15 mouse cellular contexts compared by ENCODE assay signal in the genomic region with DNA sequence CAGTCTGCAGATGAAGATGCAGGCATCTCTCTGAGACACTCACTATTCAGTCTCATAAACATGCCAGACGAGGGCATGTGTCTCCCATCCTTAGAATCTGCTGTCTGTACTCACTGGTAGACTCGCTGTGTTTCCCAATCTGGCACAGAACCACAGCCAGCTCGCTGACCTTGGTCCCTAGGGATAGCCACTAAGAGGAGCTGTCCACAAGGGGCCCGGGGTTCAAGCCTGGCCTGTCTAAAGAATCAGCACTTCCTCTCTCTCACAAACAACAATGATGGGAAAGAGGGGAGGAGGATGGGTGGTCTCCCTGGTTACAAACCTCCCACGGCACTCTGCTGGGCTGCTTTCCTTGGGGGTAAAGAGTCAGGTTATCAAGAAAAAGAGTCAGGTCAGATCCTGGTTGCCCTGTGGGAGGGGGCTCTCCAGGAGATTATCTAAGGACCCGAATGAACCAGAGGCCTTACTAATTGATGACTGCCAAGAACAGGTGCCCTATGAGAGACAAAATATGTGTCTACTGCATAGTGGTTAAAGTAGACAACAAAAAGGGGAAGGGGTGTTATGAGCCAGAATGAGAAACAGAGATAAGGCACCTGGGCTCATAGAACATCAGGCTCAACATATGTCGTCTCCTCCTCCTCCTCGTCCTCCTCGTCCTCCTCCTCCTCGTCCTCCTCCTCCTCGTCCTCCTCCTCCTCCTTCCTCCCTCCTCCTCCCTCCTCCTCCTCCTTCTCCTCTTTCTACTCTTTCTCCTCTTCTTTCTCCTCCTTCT. TPM values are rescaled to one million over a fixed set of nuclear protein-coding genes. Genes with fewer than 3 reads are reported as not detected.
DNase-seq lines count a peak whose midpoint lies in the region; ATAC-seq and TF ChIP-seq lines count a peak whose summit lies in the region.
"Had no signal": no experiment of that assay in that cellular context is flagged by ENCODE, and none has a peak within 500 bp of the region (broad histone marks: within the 10 kb centered on the region; RNA-seq: fewer than 3 reads in every experiment).

No protein-coding gene starts in this region.

- no peak for DNase-seq in neural tube, embryonic 11.5 days (ENCODE audit: low spot score)
- no peak for DNase-seq in neural tube, embryonic 10.5 days (ENCODE audit: extremely low spot score, low spot score)
- peak; percentile 53 for DNase-seq in adrenal gland, postnatal 25 days
- DNase-seq in retina, postnatal 1 day = peak; percentile 37
- no peak for DNase-seq in left cerebral cortex, adult 11 months (ENCODE audit: low spot score)
- no peak for DNase-seq in right cerebral cortex, adult 2 months (ENCODE audit: low spot score in 2 of 2)
- DNase-seq: cerebellum, adult 11-12 months; forebrain, postnatal 0 days; right cerebral cortex, postnatal 14 days had no signal

- no peak overlapping the region for H3K9ac ChIP-seq in intestine, postnatal 0 days (ENCODE audit: low read depth, low read length)
- H3K9ac ChIP-seq in intestine, embryonic 16.5 days (ENCODE audit: low read depth, low read length) = no peak overlapping the region
- H3K9ac ChIP-seq in neural tube, embryonic 11.5 days (ENCODE audit: low read length) = peak overlapping the region; percentile 4; the same call in 1 of the 2 replicates
- H3K9ac ChIP-seq: embryonic facial prominence, embryonic 13.5 days; forebrain, postnatal 0 days; neural tube, embryonic 12.5 days had no signal

- TF ChIP-seq CTCF in intestine, postnatal 0 days (IDR thresholded peaks at IDR 0.05; ENCODE audit: low read depth) = 0 out of 2 replicates have a peak, but pooled peaks have one; percentile 13

- 0 out of 2 replicates have a peak, but pooled peaks cover 3% of the 10 kb centered on the region for H3K4me1 ChIP-seq in intestine, postnatal 0 days (replicated peaks; ENCODE audit: control insufficient read depth, insufficient read depth, low read length)
- H3K4me1 ChIP-seq in intestine, embryonic 16.5 days (ENCODE audit: control insufficient read depth, insufficient read depth, low read length) = peaks cover 32% of the 10 kb centered on the region
- peaks cover 18% of the 10 kb centered on the region for H3K4me1 ChIP-seq in neural tube, embryonic 11.5 days (ENCODE audit: control insufficient read depth, insufficient read depth, low read length)

- H3K4me3 ChIP-seq in intestine, postnatal 0 days (ENCODE audit: low read depth, low read length) = no peak overlapping the region
- H3K4me3 ChIP-seq in intestine, embryonic 16.5 days (ENCODE audit: low read length) = no peak overlapping the region
- no peak overlapping the region for H3K4me3 ChIP-seq in neural tube, embryonic 11.5 days (ENCODE audit: low read depth, low read length)
- H3K4me3 ChIP-seq: embryonic facial prominence, embryonic 13.5 days; limb, embryonic 10.5 days; neural tube, embryonic 12.5 days had no signal

- 59% methylated on average over 11 of the region's 11 CpGs for WGBS in intestine, postnatal 0 days
- WGBS in intestine, embryonic 16.5 days = 50% methylated on average over 11 of the region's 11 CpGs
- WGBS in neural tube, embryonic 11.5 days = 34% methylated on average over 11 of the region's 11 CpGs

- H3K27ac ChIP-seq in intestine, postnatal 0 days (ENCODE audit: low read depth, low read length) = no peak overlapping the region
- no peak overlapping the region for H3K27ac ChIP-seq in intestine, embryonic 16.5 days (ENCODE audit: low read length)
- no peak overlapping the region for H3K27ac ChIP-seq in neural tube, embryonic 11.5 days (ENCODE audit: low read depth, low read length)
- H3K27ac ChIP-seq: embryonic facial prominence, embryonic 13.5 days; macrophage; neural tube, embryonic 12.5 days had no signal

- no peaks in the 10 kb centered on the region for H3K36me3 ChIP-seq in intestine, postnatal 0 days (ENCODE audit: control insufficient read depth, insufficient read depth)
- H3K36me3 ChIP-seq in intestine, embryonic 16.5 days (ENCODE audit: control insufficient read depth, insufficient read depth, low read length) = no peaks in the 10 kb centered on the region
- no peaks in the 10 kb centered on the region for H3K36me3 ChIP-seq in neural tube, embryonic 11.5 days (ENCODE audit: control insufficient read depth, insufficient read depth, low read length)
- H3K36me3 ChIP-seq: embryonic facial prominence, embryonic 13.5 days; limb, embryonic 10.5 days; neural tube, embryonic 12.5 days had no signal

- no peak for ATAC-seq in intestine, postnatal 0 days
- ATAC-seq in intestine, embryonic 16.5 days = no peak
- ATAC-seq in neural tube, embryonic 11.5 days (ENCODE audit: insufficient read depth, low FRiP score, low TSS enrichment) = no peak
- ATAC-seq: forebrain, postnatal 0 days had no signal

- no peaks in the 10 kb centered on the region for H3K9me3 ChIP-seq in intestine, postnatal 0 days (ENCODE audit: control insufficient read depth)
- H3K9me3 ChIP-seq in intestine, embryonic 16.5 days (ENCODE audit: control insufficient read depth, low read length) = no peaks in the 10 kb centered on the region
- no peaks in the 10 kb centered on the region for H3K9me3 ChIP-seq in neural tube, embryonic 11.5 days (ENCODE audit: control insufficient read depth, low read length)
- H3K9me3 ChIP-seq: embryonic facial prominence, embryonic 13.5 days; limb, embryonic 10.5 days; neural tube, embryonic 12.5 days had no signal

- no peaks in the 10 kb centered on the region for H3K27me3 ChIP-seq in intestine, postnatal 0 days (replicated peaks; ENCODE audit: control insufficient read depth, insufficient read depth, low read length)
- H3K27me3 ChIP-seq in intestine, embryonic 16.5 days (replicated peaks; ENCODE audit: control insufficient read depth, insufficient read depth, low read length) = no peaks in the 10 kb centered on the region
- H3K27me3 ChIP-seq in neural tube, embryonic 11.5 days (ENCODE audit: control insufficient read depth, insufficient read depth, low read length) = no peaks in the 10 kb centered on the region
- H3K27me3 ChIP-seq: embryonic facial prominence, embryonic 13.5 days; neural tube, embryonic 12.5 days had no signal

- no peak overlapping the region for H3K4me2 ChIP-seq in intestine, postnatal 0 days (replicated peaks; ENCODE audit: low read depth)
- no peak overlapping the region for H3K4me2 ChIP-seq in intestine, embryonic 16.5 days (ENCODE audit: low read depth, low read length)
- no peak overlapping the region for H3K4me2 ChIP-seq in neural tube, embryonic 11.5 days (ENCODE audit: low read depth)
- H3K4me2 ChIP-seq: embryonic facial prominence, embryonic 13.5 days; neural tube, embryonic 12.5 days had no signal

RNA-seq across cellular contexts. Expression of gene Col18a1, which starts 8.9 kb away (rescaled TPM):
- polyA plus RNA-seq in intestine, postnatal 0 days (2015; fragmentation: Nextera tagmentation; extraction: Ambion mirVana) = 34.9 and 35.2 TPM in 2 replicates
- 48.6 and 54.3 TPM in 2 replicates for polyA plus RNA-seq in intestine, embryonic 16.5 days (2015; fragmentation: Nextera tagmentation; extraction: Ambion mirVana)
- polyA plus RNA-seq in neural tube, embryonic 11.5 days (2014; fragmentation: Nextera tagmentation; extraction: Ambion mirVana) = 80.1 and 83.2 TPM in 2 replicates
- 26.1 and 29.6 TPM in 2 replicates for total RNA-seq in adrenal gland, postnatal 25 days (2021)

Comparison
In these comparisons a context has a peak if more than half of its experiments do, and no peak if none do; other contexts are left out.
1. DNase-seq: peak in adrenal gland, postnatal 25 days (single experiment) and retina, postnatal 1 day (single experiment); none in neural tube, embryonic 11.5 days (single experiment), neural tube, embryonic 10.5 days (single experiment), left cerebral cortex, adult 11 months (single experiment) and right cerebral cortex, adult 2 months (0 of 2).